Mouse (Mus musculus) CD4-positive, CD25-positive, alpha-beta regulatory T cell, adult 4 months (primary cell): ENCODE results near the gene Spp2. TPM values are rescaled to one million over a fixed set of nuclear protein-coding genes. Genes with fewer than 3 reads are reported as not detected.

Source experiments
- ATAC-seq: one replicate; pipeline ENCODE4 v1.8.0; 2017
- polyA plus RNA-seq, 2 experiments: library from polyadenylated mRNA; unstranded; fragments of 100-300 nt; shearing (Covaris generic); gene quantifications; one replicate each; pipeline ENCODE4 v1.2.1; 2017

Gene Spp2
- polyA plus RNA-seq, 2 experiments from 2014 or later = not detected

DNA sequence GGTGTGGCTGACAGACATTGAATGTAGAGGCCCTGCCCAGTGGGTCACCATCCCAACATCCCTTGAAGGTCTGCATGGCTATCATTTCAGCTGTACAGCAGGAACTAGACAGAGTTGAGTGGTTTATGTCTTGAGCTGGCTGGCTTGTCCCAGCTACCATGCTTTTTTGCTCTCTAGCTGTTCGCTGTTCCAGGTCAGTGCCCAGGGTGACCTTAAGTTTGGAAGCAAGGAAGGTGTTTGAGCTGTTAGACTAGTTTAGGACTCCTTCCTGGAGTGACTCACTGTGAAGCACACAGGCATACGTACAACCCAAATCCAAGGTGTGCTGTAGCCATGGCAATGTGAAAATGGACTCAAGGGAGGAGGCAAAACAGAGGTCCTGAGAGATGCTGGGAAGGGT lies 61.6 kb downstream of the Spp2 start:
- ATAC-seq = no peak

DNA sequence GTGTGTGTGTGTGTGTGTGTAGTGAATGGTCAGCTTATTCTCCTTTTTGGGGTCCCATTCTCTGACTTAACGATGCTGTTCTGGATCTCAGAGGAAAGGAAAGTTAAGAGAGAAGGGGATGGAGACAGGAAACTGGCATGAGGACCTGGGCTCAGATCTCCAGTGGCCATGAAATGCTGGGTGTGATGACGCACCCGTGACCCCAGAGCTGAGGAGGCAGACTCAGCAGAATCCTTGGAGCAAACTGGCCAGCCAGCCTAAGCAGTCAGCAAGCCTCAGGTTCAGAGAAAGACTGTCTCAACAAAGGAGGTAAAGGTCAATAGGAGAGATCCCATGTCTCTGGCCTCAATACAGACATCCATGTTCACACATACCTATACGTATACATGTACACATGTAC lies 63.0 kb downstream of the Spp2 start:
- ATAC-seq = no peak

DNA sequence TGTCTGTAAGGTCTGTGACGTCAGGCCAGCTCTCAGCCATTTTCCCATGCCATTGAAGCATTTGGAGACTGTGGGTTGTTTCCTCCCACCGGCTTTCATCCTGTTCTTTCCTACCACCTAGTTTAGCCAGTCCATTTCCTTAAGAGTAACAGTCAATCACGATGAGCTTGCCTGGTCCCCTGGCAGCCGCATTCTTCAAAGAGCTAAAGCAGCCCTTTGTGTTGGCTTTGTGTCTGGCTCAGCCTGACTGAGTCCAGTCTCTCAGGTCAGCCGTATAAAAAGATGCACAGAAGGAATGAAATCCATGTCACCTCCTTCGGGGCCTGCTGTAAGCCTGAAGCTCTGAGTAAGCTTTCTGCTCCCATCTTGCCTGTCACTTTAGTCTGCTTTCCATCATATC lies 65.5 kb downstream of the Spp2 start:
- no peak for ATAC-seq

DNA sequence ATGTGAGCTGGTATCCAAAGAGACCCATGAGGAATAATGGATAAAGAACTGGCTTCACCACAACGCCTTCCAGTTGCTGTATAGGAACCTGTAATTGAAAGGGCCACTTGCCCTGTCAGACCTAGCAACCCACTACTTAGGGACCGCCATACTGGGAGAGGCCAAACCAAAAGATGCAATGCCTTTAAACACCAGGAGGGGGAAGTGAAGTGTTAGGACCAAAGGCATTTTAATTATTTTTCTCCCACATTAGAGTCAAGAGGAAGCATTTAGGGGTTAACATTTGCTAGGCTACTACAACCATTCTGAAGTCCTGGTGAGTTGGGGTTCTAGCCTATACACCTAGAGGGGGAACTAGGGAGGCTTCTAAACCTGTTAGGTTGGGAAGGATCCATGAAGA lies 67.1 kb downstream of the Spp2 start:
- ATAC-seq = no peak

DNA sequence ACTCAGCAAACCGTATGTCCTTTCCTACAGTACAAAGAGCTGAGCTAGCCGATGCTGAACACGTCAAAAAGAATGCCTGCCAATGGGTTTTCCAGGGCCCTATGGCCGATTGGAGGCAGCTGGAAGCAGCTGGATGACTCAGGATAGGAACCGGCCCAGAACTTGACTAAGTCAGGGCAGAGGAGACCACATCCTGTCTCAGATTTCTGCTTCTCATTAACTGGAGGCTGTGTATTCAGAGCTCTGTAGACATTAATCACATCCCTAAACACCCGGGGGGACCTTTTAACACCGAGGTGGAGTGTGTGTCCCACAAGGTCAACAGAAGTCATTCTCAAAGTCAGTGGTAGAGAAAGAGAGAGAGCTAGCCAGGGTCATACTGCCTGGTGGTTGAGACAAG lies 67.8 kb downstream of the Spp2 start:
- peak; percentile 88 for ATAC-seq

DNA sequence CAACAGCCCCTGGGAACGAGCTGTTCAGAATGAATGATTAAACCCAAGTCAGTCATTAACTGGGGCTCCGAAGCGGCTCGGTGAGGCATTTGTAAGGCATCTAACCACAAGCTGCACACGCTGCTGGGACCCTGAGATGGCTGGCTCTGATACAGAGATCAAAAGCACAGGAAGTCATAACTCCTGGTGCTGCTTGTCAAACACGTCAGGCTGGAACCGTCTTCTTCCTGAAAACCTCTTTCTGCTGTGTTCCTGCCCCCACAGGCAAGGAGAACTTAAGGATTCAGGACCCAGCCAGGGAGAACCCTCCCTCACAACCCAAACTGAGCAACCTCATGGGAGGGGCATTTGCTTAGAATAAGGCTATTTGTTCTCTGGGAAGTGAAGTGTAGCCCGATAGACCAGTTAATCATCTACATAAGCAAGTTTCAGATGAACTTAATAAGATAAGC lies 68.8 kb downstream of the Spp2 start:
- ATAC-seq = peak; percentile 79

Other genes starting within 250 kb of the Spp2 start
- gene Ugt1a5, start 240.9 kb upstream of the Spp2 start, polyA plus RNA-seq = not detected
- not detected for gene Ugt1a2, start 206.4 kb upstream of the Spp2 start, polyA plus RNA-seq
- gene Dnajb3, start 201.2 kb upstream of the Spp2 start, polyA plus RNA-seq = under 1 TPM; 0.63 to 0.73 TPM
- gene Ugt1a1, start 195.0 kb upstream of the Spp2 start, polyA plus RNA-seq = not detected
- 1 to 10 TPM; 1.4 to 1.6 TPM for gene Mroh2a, start 180.0 kb upstream of the Spp2 start, polyA plus RNA-seq
- gene Hjurp, start 129.3 kb upstream of the Spp2 start, polyA plus RNA-seq = 10 to 100 TPM; 56.6 to 72.9 TPM
- not detected for gene Trpm8, start 129.3 kb upstream of the Spp2 start, polyA plus RNA-seq
- gene Glrp1, start 103.1 kb downstream of the Spp2 start, polyA plus RNA-seq = not detected